Mouse (Mus musculus): ENCODE results near the gene Tmem37.

Gene Tmem37

DNA sequence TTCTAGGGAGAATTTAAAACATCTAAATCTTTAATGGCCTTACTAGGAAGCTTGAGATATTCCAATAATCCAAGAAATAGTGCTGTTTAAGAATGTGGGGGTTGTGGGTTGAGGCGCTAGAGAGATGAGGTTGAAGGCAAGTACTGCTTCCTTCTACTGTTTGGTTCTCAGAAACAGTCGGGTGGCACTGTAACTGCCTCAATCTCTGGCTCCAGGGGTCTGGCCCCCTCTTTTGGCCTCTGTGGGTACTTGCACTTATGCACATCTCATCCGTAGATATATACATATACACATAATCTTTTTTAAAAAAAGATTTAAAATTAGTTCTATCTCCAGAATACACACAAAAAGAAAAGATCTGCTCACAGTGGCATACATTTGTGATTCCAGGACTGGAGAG, 55.0 kb downstream of the Tmem37 start:
- no peak for DNase-seq (ENCODE audit: inconsistent ontology term)
